Mouse (Mus musculus): Measurements from ENCODE around the gene Phf7. TPM values are rescaled to one million over a fixed set of nuclear protein-coding genes. Genes with fewer than 3 reads are reported as not detected.
A peak's percentile ranks its signal among the peaks of the same experiment; 100 is the strongest.

Phf7 gene
- polyA plus RNA-seq, 1 experiment from 2014 or later: 11.8 TPM

DNA sequence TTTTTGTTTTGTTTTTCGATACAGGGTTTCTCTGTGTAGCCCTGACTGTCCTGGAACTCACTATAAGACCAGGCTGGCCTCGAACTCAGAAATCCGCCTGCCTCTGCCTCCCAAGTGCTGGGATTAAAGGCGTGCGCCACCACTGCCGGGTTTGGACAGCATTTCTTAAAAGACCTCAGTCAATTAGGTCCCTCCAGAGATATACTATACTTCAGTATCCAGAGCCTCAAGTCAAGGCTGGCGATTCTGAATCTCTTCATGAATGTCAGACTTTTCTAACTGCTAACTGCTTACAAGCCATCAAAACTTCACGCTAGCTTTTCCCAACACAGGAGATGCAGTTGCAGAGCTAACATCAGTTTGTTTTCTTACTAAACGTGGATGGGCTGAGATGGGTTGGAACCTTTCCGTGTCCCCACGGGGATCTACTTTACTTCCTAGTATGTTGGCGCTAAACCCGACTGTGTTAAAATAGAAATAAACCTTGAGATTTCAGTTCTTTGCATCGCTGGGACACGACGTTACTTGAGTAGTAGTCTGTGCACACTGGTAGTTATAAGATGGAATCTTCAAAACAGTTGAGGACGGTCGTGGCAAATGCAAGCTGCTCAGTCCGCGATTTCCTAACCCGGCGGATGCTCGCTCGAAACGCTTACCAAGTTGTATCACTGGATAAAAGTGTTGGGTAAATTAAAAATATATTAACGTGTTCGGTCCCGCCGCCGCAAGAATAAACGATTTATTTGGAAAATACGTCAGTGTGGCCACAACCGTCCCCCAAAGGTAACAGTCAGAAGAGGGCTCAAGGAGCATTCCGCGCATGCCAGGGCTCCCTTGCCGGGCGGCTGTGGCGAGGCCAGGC is 664 bp downstream of the Phf7 start:
- peaks cover 18% of the 10 kb centered on the region for H3K4me1 ChIP-seq
- peak overlapping the region; percentile 99 for H3K27ac ChIP-seq
- peaks cover 30% of the 10 kb centered on the region for H3K36me3 ChIP-seq
- H3K27me3 ChIP-seq (ENCODE audit: insufficient read depth, poor library complexity, severe bottlenecking): no peaks in the 10 kb centered on the region
- no peaks in the 10 kb centered on the region for H3K9me3 ChIP-seq
- peak overlapping the region; percentile 95 for H3K4me3 ChIP-seq
- no peak for DNase-seq (ENCODE audit: low spot score)
- WGBS: 20% methylated on average over 38 of the region's 38 CpGs

GRCm38 (mm10) chr14:31248396-31248795 is 2.7 kb downstream of the Phf7 start:
- 89% methylated on average over 6 of the region's 6 CpGs for WGBS
- Histone ChIP-seq H3K4me3 (no peak overlapping the region), H3K27ac (no peak overlapping the region), H3K36me3 (peaks cover 10% of the 10 kb centered on the region), H3K4me1 (peaks cover 18% of the 10 kb centered on the region), H3K9me3 (no peaks in the 10 kb centered on the region), H3K27me3 (ENCODE audit: insufficient read depth, poor library complexity, severe bottlenecking) (no peaks in the 10 kb centered on the region)
- no peak for DNase-seq (ENCODE audit: low spot score)

DNA sequence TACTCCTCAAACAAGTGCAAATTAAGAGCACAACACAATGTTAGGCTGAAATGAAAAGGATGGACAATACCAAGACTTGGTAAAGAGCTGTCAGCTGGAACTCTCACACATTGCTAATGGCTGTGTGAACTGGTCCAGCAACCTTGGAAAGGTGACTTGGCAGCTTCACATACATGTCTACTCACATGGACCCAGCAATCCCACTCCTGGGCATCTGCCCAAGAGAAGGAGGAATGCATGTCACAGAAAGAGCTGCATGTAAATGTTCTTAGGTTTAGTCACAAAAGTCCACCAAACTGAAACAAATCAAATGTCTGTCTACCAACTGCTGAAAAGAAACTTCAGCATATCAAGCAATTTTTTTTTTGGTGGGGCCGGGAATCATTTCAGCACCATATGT is 5.2 kb downstream of the Phf7 start:
- no peak for DNase-seq (ENCODE audit: low spot score)
- no peaks in the 10 kb centered on the region for H3K36me3 ChIP-seq
- no peaks in the 10 kb centered on the region for H3K9me3 ChIP-seq
- WGBS: 64% methylated on average over 1 of the region's 1 CpGs
- H3K4me1 ChIP-seq: peaks cover 8% of the 10 kb centered on the region; the same call in 1 of the 2 replicates
- no peak overlapping the region for H3K4me3 ChIP-seq
- no peaks in the 10 kb centered on the region for H3K27me3 ChIP-seq (ENCODE audit: insufficient read depth, poor library complexity, severe bottlenecking)
- no peak overlapping the region for H3K27ac ChIP-seq

GRCm38 (mm10) chr14:31244777-31245176 is 6.3 kb downstream of the Phf7 start:
- no peak for DNase-seq (ENCODE audit: low spot score)
- Histone ChIP-seq H3K4me3 (no peak overlapping the region), H3K36me3 (no peaks in the 10 kb centered on the region), H3K4me1 (peaks cover 8% of the 10 kb centered on the region; the same call in 1 of the 2 replicates), H3K9me3 (no peaks in the 10 kb centered on the region), H3K27me3 (ENCODE audit: insufficient read depth, poor library complexity, severe bottlenecking) (no peaks in the 10 kb centered on the region), H3K27ac (no peak overlapping the region)
- WGBS: 81% methylated on average over 1 of the region's 1 CpGs

- Histone ChIP-seq H3K27me3 (ENCODE audit: insufficient read depth, poor library complexity, severe bottlenecking) (no peaks in the 10 kb centered on the region), H3K9me3 (no peaks in the 10 kb centered on the region), H3K4me1 (no peaks in the 10 kb centered on the region), H3K27ac (no peak overlapping the region), H3K36me3 (no peaks in the 10 kb centered on the region), H3K4me3 (no peak overlapping the region)
- 73% methylated on average over 3 of the region's 3 CpGs for WGBS
- DNase-seq (ENCODE audit: low spot score): no peak
These were observed 10.6 kb downstream of the Phf7 start for GRCm38 (mm10) chr14:31240528-31240927.

- 79% methylated on average over 7 of the region's 7 CpGs for WGBS
- Histone ChIP-seq H3K36me3 (no peaks in the 10 kb centered on the region), H3K27me3 (ENCODE audit: insufficient read depth, poor library complexity, severe bottlenecking) (no peaks in the 10 kb centered on the region), H3K4me3 (no peak overlapping the region), H3K9me3 (no peaks in the 10 kb centered on the region), H3K27ac (no peak overlapping the region), H3K4me1 (peaks cover 20% of the 10 kb centered on the region)
- no peak for DNase-seq (ENCODE audit: low spot score)
These were observed 13.8 kb downstream of the Phf7 start for GRCm38 (mm10) chr14:31237101-31237882.

DNA sequence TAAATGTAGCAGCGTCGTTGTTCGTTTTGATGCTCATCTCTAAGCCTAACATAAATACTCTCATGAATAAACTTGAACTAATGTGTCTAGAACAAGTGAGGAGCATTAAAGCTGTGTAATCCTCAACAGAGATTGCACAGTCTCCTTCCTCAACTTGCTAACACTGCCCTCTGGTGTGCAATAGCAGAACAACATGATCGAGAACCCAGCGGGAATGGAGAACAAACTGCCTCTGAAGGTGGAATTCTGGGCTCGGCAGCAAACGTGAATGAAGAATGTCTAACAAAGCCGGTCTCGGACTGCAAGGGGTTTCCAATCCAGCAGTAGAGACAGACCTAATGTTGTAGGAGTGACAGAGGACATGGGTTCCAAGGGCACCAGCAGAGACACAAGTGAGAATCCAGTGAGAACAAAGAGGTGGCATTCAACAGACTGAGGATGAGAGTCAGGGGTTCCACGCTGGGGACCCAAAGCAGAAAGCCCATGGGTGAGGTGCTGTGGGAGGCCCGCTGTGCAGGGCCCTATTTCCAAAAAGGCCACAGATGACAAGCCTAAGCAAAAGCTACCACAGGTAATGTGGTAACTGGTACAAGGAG is 17.0 kb downstream of the Phf7 start:
- H3K9me3 ChIP-seq: no peaks in the 10 kb centered on the region
- WGBS: 14% methylated on average over 11 of the region's 11 CpGs
- peaks cover 46% of the 10 kb centered on the region for H3K4me1 ChIP-seq
- H3K36me3 ChIP-seq: no peaks in the 10 kb centered on the region
- H3K27me3 ChIP-seq (ENCODE audit: insufficient read depth, poor library complexity, severe bottlenecking): no peaks in the 10 kb centered on the region
- no peak for DNase-seq (ENCODE audit: low spot score)
- H3K27ac ChIP-seq: peak overlapping the region; percentile 23; the same call in 1 of the 2 replicates
- no peak overlapping the region; the same call in 1 of the 2 replicates for H3K4me3 ChIP-seq

GRCm38 (mm10) chr14:31233070-31233995 is 17.8 kb downstream of the Phf7 start:
- Histone ChIP-seq H3K4me3 (no peak overlapping the region), H3K4me1 (peaks cover 54% of the 10 kb centered on the region), H3K27ac (peak overlapping the region; percentile 23; the same call in 1 of the 2 replicates), H3K9me3 (no peaks in the 10 kb centered on the region), H3K36me3 (no peaks in the 10 kb centered on the region), H3K27me3 (ENCODE audit: insufficient read depth, poor library complexity, severe bottlenecking) (no peaks in the 10 kb centered on the region)
- no peak for DNase-seq (ENCODE audit: low spot score)
- 59% methylated on average over 14 of the region's 14 CpGs for WGBS

- Histone ChIP-seq H3K27me3 (ENCODE audit: insufficient read depth, poor library complexity, severe bottlenecking) (no peaks in the 10 kb centered on the region), H3K27ac (peak overlapping the region; percentile 52; the same call in 1 of the 2 replicates), H3K4me1 (peaks cover 62% of the 10 kb centered on the region), H3K36me3 (no peaks in the 10 kb centered on the region), H3K9me3 (no peaks in the 10 kb centered on the region), H3K4me3 (no peak overlapping the region)
- WGBS: 68% methylated on average over 13 of the region's 13 CpGs
- DNase-seq (ENCODE audit: low spot score): no peak
These were observed 18.6 kb downstream of the Phf7 start for GRCm38 (mm10) chr14:31232404-31233069.

DNA sequence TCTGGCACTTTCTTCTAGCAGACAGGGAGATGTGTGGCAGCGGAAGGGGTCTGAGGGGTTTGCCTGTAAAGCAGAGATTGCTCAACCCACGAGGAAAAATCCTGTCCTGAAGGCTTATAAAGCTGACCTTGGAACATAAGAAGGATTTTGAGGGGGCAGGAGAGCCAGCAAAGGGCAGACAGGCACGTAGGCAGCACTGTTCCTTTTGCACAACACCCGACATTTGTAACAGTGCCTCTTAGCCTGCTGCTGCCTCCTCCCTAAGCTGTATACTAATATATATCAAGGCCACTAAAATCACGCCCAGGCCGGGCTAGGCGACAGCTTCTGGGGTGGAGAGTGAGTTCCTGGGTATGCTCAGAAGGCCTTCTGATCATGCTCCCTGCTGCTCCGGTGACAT is 20.7 kb downstream of the Phf7 start:
- Histone ChIP-seq H3K4me1 (peaks cover 71% of the 10 kb centered on the region), H3K27me3 (ENCODE audit: insufficient read depth, poor library complexity, severe bottlenecking) (no peaks in the 10 kb centered on the region), H3K27ac (peak overlapping the region; percentile 59), H3K4me3 (no peak overlapping the region), H3K9me3 (no peaks in the 10 kb centered on the region), H3K36me3 (no peaks in the 10 kb centered on the region)
- no peak for DNase-seq (ENCODE audit: low spot score)
- 49% methylated on average over 8 of the region's 8 CpGs for WGBS

- H3K36me3 ChIP-seq: peaks cover 3% of the 10 kb centered on the region; the same call in 1 of the 2 replicates
- no peaks in the 10 kb centered on the region for H3K27me3 ChIP-seq (ENCODE audit: insufficient read depth, poor library complexity, severe bottlenecking)
- H3K4me3 ChIP-seq: no peak overlapping the region
- H3K4me1 ChIP-seq: peaks cover 70% of the 10 kb centered on the region
- WGBS: 43% methylated on average over 6 of the region's 6 CpGs
- peak overlapping the region; percentile 37; the same call in 1 of the 2 replicates for H3K27ac ChIP-seq
- peak; percentile 69 for DNase-seq (ENCODE audit: low spot score)
- H3K9me3 ChIP-seq: no peaks in the 10 kb centered on the region
These were observed 22.9 kb downstream of the Phf7 start for GRCm38 (mm10) chr14:31228234-31228633.

Data from heart, embryonic 10.5 days (tissue).